Mouse (Mus musculus) liver, embryonic 14.5 days (tissue): Measurements from ENCODE around the gene Hist1h2be. TPM values are rescaled to one million over a fixed set of nuclear protein-coding genes. Genes with fewer than 3 reads are reported as not detected.

Experiments used
- ATAC-seq: fragments of 200-750 bp; cut with Nextera tagmentation; 2 replicates; pipeline ENCODE4 v1.8.0; 2017; ENCODE audit warnings: moderate number of reproducible peaks, mild to moderate bottlenecking, moderate library complexity; ENCODE audit not compliant: insufficient read depth
- DNase-seq, 3 experiments: peaks; one replicate each; pipeline ENCODE4 v3.0.0-alpha.2; 2012 to 2013; ENCODE audit warnings: low read depth in 3 of 3, low spot score in 3 of 3
- H3K27ac ChIP-seq: fragments of 300-500 bp; sonication (generic); 2 replicates; pipeline ENCODE4 v1.5.1; 2014; ENCODE audit warnings: moderate library complexity, mild to moderate bottlenecking, control low read depth, inconsistent platforms
- H3K27me3 ChIP-seq: fragments of 300-500 bp; sonication (generic); 2 replicates; pipeline ENCODE4 v1.6.1; 2014; ENCODE audit warnings: mild to moderate bottlenecking, low read length, moderate library complexity; ENCODE audit not compliant: control insufficient read depth, insufficient read depth
- H3K36me3 ChIP-seq: fragments of 300-500 bp; sonication (generic); replicated peaks from 2 replicates; pipeline ENCODE4 v1.6.1; 2014; ENCODE audit warnings: low read depth; ENCODE audit not compliant: control insufficient read depth, insufficient read depth
- H3K4me1 ChIP-seq, 2 experiments: fragments of 200-500 bp in 1 of 2; fragments of 300-500 bp in 1 of 2; sonication (generic) in 1 of 2; replicated peaks; 2 replicates each; pipeline ENCODE4 v1.6.1; 2012 to 2014; ENCODE audit warnings: antibody characterized with exemption in 1 of 2, inconsistent platforms in 1 of 2, low read length in 1 of 2; ENCODE audit not compliant: control insufficient read depth in 2 of 2, insufficient read depth in 2 of 2
- H3K4me2 ChIP-seq: fragments of 300-500 bp; sonication (generic); 2 replicates; pipeline ENCODE4 v1.6.1; 2014; ENCODE audit warnings: low read depth, mild to moderate bottlenecking, control low read depth, moderate library complexity
- H3K4me3 ChIP-seq, 2 experiments: fragments of 200-500 bp in 1 of 2; fragments of 300-500 bp in 1 of 2; sonication (generic) in 1 of 2; 2 replicates each; pipeline ENCODE4 v1.5.1; 2012 to 2014; ENCODE audit warnings: low read depth in 2 of 2, low read length in 2 of 2, mild to moderate bottlenecking in 2 of 2, control low read depth in 1 of 2, inconsistent platforms in 1 of 2, moderate library complexity in 1 of 2; ENCODE audit not compliant: insufficient read depth in 1 of 2
- H3K9ac ChIP-seq: fragments of 300-500 bp; sonication (generic); replicated peaks from 2 replicates; pipeline ENCODE4 v1.6.1; 2014; ENCODE audit warnings: mild to moderate bottlenecking, control low read depth, moderate library complexity
- H3K9me3 ChIP-seq: fragments of 300-500 bp; sonication (generic); 2 replicates; pipeline ENCODE4 v1.6.1; 2016; ENCODE audit warnings: low read length, mixed read lengths; ENCODE audit not compliant: control insufficient read depth
- CTCF ChIP-seq: IDR thresholded peaks from 2 replicates; pipeline ENCODE4 v1.5.1; 2016; ENCODE audit warnings: antibody characterized with exemption, low read depth, control low read depth
- EP300 ChIP-seq: IDR thresholded peaks from 2 replicates; pipeline ENCODE4 v1.6.1; 2016; ENCODE audit warnings: antibody characterized with exemption, low read depth
- WGBS: fragments of 180-500 bp; shearing (Covaris S2); extraction: QIAGEN DNeasy Blood & Tissue Kit; methylation state at CpG from one replicate; pipeline ENCODE4 v1.1.7; 2014; ENCODE audit not compliant: insufficient replicate concordance; 5-methylcytosine and 5-hydroxymethylcytosine counted together
- polyA plus RNA-seq, 2 experiments: library from polyadenylated mRNA; depleted of rRNA in 1 of 2; stranded (reverse) in 1 of 2; unstranded in 1 of 2; fragments of >200 nt; fragmentation: Nextera tagmentation in 1 of 2; extraction: Ambion mirVana in 1 of 2; gene quantifications; 2 replicates each; pipeline versions ENCODE4 v1.2.1 to v1.2.3; 2012 to 2014

Hist1h2be gene
- polyA plus RNA-seq, 2 experiments = 0.95 to 3.3 TPM

GRCm38 (mm10) chr13:23603182-23603699, 17.7 kb downstream of the Hist1h2be start:
- no peaks in the 10 kb centered on the region for H3K36me3 ChIP-seq
- no peak for ATAC-seq
- H3K4me2 ChIP-seq = no peak overlapping the region
- 41% methylated on average over 7 of the region's 7 CpGs for WGBS
- no peak overlapping the region for H3K27ac ChIP-seq
- no peak for DNase-seq
- no peaks in the 10 kb centered on the region for H3K27me3 ChIP-seq
- H3K4me1 ChIP-seq = peaks cover 3 to 8% of the 10 kb centered on the region in 2 experiments; a peak in 3 of 4 replicates
- no peak overlapping the region for H3K4me3 ChIP-seq
- TF ChIP-seq CTCF = no peak
- TF ChIP-seq EP300 = no peak
- no peaks in the 10 kb centered on the region for H3K9me3 ChIP-seq
- H3K9ac ChIP-seq = no peak overlapping the region

- Histone ChIP-seq H3K4me3 (no peak overlapping the region), H3K4me1 (peaks cover 38 to 44% of the 10 kb centered on the region in 2 experiments), H3K27me3 (no peaks in the 10 kb centered on the region), H3K4me2 (peak overlapping the region; percentile 18; the same call in 1 of the 2 replicates), H3K9me3 (no peaks in the 10 kb centered on the region), H3K9ac (peak overlapping the region; percentile 16; the same call in 1 of the 2 replicates), H3K36me3 (no peaks in the 10 kb centered on the region), H3K27ac (peak overlapping the region; percentile 65)
- peak in 1 of 3 experiments; percentile 75 for DNase-seq
- ATAC-seq = no peak
- 6% methylated on average over 9 of the region's 9 CpGs for WGBS
- TF ChIP-seq EP300 (peak; percentile 67), CTCF (peak; percentile 83)
Observed at GRCm38 (mm10) chr13:23597957-23598356, 23.0 kb downstream of the Hist1h2be start.

- H3K9me3 ChIP-seq = no peaks in the 10 kb centered on the region
- TF ChIP-seq EP300 = peak; percentile 87
- TF ChIP-seq CTCF = no peak
- WGBS = 29% methylated on average over 7 of the region's 7 CpGs
- peak overlapping the region; percentile 97 for H3K27ac ChIP-seq
- peak overlapping the region; percentile 76 for H3K9ac ChIP-seq
- H3K4me2 ChIP-seq = peak overlapping the region; percentile 63
- no peaks in the 10 kb centered on the region for H3K36me3 ChIP-seq
- H3K27me3 ChIP-seq = no peaks in the 10 kb centered on the region
- DNase-seq (peak in 2 of 3 experiments; percentile 70 to 74), ATAC-seq (peak; percentile 94)
- H3K4me1 ChIP-seq = peaks cover 44 to 48% of the 10 kb centered on the region in 2 experiments
- peak overlapping the region in 1 of 2 experiments; percentile 10; a peak in 1 of 4 replicates for H3K4me3 ChIP-seq
Observed at GRCm38 (mm10) chr13:23595622-23596372, 25.1 kb downstream of the Hist1h2be start.

- H3K4me2 ChIP-seq = peak overlapping the region; percentile 63
- H3K9me3 ChIP-seq = no peaks in the 10 kb centered on the region
- H3K4me3 ChIP-seq = no peak overlapping the region; a peak in 1 of 4 replicates
- no peak for TF ChIP-seq EP300
- H3K36me3 ChIP-seq = no peaks in the 10 kb centered on the region
- H3K27me3 ChIP-seq = no peaks in the 10 kb centered on the region
- peak overlapping the region; percentile 76 for H3K9ac ChIP-seq
- ATAC-seq = peak; percentile 27; the same call in 1 of the 2 replicates
- WGBS = 14% methylated on average over 2 of the region's 2 CpGs
- peak overlapping the region; percentile 97 for H3K27ac ChIP-seq
- no peak for DNase-seq
- H3K4me1 ChIP-seq = peaks cover 44 to 48% of the 10 kb centered on the region in 2 experiments
Observed at GRCm38 (mm10) chr13:23595185-23595584, 25.7 kb downstream of the Hist1h2be start.
